Mouse (Mus musculus): ENCODE measurements around the gene Tomm22. TPM values are rescaled to one million over a fixed set of nuclear protein-coding genes. Genes with fewer than 3 reads are reported as not detected.
A peak's percentile ranks its signal among the peaks of the same experiment; 100 is the strongest.

Gene Tomm22
- polyA plus RNA-seq, 1 experiment from 2014 or later = 116 TPM

DNA sequence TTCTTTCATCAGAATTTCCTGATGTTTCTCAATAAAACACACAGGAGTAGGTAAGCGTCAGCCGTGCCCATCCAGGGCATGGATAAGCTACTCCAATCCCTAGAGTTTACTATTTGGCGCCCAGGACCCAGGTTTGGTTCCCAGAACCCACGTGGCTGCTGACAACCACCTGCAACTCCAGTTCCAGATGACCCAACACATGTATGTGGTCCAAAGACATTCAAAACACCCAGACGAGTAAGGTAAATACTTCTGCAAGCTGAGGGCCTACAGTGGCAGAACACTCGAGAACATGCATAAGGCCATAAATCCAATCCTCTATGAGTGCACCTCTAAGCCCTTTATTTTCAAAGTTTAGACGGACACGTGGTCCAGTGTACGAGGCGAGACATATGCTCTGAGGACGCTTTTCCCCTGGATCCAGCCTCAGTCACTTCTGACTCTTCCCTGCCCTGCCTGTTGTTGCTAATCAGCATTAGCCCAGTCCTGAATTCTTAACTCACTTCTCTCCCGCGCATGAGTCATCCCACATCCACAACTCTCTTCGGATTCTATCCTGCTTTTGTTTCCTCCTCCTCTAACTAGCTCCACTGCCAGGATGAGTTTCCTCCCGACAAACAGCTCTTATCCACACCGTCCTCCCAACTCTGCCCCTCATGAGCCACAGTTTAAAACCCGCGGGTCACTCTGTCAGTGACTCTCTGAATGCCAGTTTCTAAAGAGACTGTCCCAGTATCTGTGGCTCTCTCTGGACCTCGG lies 13.2 kb downstream of the Tomm22 start:
- Histone ChIP-seq H3K27ac (ENCODE audit: low read length) (peak overlapping the region; percentile 99), H3K4me3 (ENCODE audit: low read depth, low read length) (peak overlapping the region; percentile 92), H3K9me3 (replicated peaks; ENCODE audit: control insufficient read depth, low read length) (no peaks in the 10 kb centered on the region), H3K4me2 (ENCODE audit: low read depth, low read length) (peak overlapping the region; percentile 89), H3K27me3 (ENCODE audit: control insufficient read depth, insufficient read depth, low read depth, low read length) (no peaks in the 10 kb centered on the region), H3K36me3 (ENCODE audit: control insufficient read depth, insufficient read depth) (no peaks in the 10 kb centered on the region), H3K4me1 (ENCODE audit: control insufficient read depth, low read depth, low read length) (peaks cover 64% of the 10 kb centered on the region), H3K9ac (ENCODE audit: low read depth, low read length) (peak overlapping the region; percentile 98)
- no peak for ATAC-seq (ENCODE audit: low read depth)
- 49% methylated on average over 19 of the region's 19 CpGs for WGBS (ENCODE audit: insufficient replicate concordance)

DNA sequence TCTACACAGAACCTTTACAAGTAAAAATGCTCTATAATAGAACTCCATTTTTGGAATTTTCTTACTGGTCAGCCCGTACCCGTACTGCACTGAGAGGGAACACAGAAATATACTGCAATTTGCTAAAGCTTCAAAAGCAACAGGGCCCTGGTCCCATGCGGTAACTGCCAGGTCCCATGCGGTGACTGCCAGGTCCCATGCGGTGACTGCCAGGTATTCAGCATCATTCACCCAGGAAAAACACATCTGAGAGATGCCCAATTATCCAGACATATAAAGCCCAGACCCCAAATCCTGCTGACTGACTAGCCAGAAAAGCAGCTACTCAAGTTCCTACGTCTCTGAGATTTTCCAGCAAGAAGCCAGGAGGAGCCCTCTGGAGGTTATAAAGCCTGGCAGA lies 14.0 kb downstream of the Tomm22 start:
- Histone ChIP-seq H3K9ac (ENCODE audit: low read depth, low read length) (peak overlapping the region; percentile 98), H3K4me2 (ENCODE audit: low read depth, low read length) (peak overlapping the region; percentile 89), H3K4me3 (ENCODE audit: low read depth, low read length) (peak overlapping the region; percentile 92), H3K27me3 (ENCODE audit: control insufficient read depth, insufficient read depth, low read depth, low read length) (no peaks in the 10 kb centered on the region), H3K27ac (ENCODE audit: low read length) (peak overlapping the region; percentile 99), H3K4me1 (ENCODE audit: control insufficient read depth, low read depth, low read length) (peaks cover 70% of the 10 kb centered on the region), H3K9me3 (replicated peaks; ENCODE audit: control insufficient read depth, low read length) (no peaks in the 10 kb centered on the region), H3K36me3 (ENCODE audit: control insufficient read depth, insufficient read depth) (no peaks in the 10 kb centered on the region)
- ATAC-seq (ENCODE audit: low read depth) = no peak
- WGBS (ENCODE audit: insufficient replicate concordance) = 75% methylated on average over 6 of the region's 6 CpGs

DNA sequence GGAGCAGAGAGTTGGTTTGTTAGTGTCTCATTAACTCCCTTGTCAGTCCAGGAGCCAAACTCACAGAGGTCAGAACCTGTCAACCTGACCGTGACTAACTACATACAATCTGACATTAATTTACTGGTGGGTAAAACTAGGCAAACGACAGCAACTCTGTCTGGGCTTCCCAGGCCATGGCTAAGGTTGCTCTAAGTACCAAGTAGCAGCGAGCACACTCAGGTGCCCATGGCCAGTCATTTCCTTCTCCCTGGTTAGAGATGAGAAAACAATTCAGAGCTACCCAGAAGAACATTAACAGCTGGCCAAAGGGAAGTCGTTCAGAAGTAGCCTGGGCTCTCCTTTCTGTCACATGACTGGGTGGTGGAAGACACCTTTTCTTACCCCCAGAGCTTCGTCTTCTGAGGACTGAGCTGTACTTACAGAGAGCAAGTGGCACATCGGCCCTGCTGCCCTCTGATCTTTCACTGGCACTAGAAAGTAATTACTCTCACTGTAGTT lies 14.5 kb downstream of the Tomm22 start:
- no peak for ATAC-seq (ENCODE audit: low read depth)
- Histone ChIP-seq H3K4me3 (ENCODE audit: low read depth, low read length) (peak overlapping the region; percentile 92), H3K27me3 (ENCODE audit: control insufficient read depth, insufficient read depth, low read depth, low read length) (no peaks in the 10 kb centered on the region), H3K9me3 (replicated peaks; ENCODE audit: control insufficient read depth, low read length) (no peaks in the 10 kb centered on the region), H3K9ac (ENCODE audit: low read depth, low read length) (peak overlapping the region; percentile 98), H3K4me2 (ENCODE audit: low read depth, low read length) (peak overlapping the region; percentile 89), H3K4me1 (ENCODE audit: control insufficient read depth, low read depth, low read length) (peaks cover 73% of the 10 kb centered on the region), H3K36me3 (ENCODE audit: control insufficient read depth, insufficient read depth) (no peaks in the 10 kb centered on the region), H3K27ac (ENCODE audit: low read length) (peak overlapping the region; percentile 99)
- WGBS (ENCODE audit: insufficient replicate concordance) = 18% methylated on average over 6 of the region's 6 CpGs

DNA sequence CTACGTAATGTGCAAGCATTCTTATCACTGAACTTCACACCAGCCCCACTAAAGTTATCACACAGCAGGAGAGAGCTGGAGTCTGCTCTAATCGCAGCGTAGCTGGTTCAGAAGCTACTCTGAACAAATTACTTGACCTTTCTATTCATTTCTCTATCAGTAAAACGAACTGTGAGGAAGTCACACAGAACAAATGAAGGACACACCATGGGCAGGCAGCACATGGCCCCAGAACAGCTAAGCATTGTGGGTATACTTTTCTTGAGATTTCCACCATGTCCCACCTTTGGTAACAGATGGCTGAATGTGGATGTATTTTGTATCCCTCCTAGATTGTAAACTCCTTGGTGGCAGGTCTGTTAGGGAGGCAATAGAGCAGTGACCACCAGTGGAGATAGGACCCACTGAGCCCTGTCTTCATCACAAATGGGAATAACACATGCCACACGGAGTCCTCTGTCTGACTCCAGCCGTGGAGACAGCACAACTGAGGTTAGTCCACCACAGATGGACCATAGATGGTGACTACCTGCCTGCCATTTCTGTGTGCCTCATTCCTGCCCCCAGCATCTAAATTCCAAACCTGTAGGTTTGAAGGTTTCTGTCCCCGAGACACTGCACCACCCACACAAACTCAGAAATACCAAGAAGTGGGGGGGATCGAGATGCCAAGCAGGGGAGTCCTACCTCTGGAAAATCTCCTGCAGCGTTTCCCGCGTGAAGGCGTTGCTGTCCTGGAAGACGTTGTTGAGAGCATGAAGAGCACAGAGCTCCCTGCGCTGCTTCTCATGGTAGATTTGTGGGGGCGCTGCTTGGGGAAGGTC lies 15.6 kb downstream of the Tomm22 start:
- Histone ChIP-seq H3K36me3 (ENCODE audit: control insufficient read depth, insufficient read depth) (no peaks in the 10 kb centered on the region), H3K4me1 (ENCODE audit: control insufficient read depth, low read depth, low read length) (peaks cover 66% of the 10 kb centered on the region), H3K4me3 (ENCODE audit: low read depth, low read length) (peak overlapping the region; percentile 92), H3K4me2 (ENCODE audit: low read depth, low read length) (peak overlapping the region; percentile 89), H3K9me3 (replicated peaks; ENCODE audit: control insufficient read depth, low read length) (no peaks in the 10 kb centered on the region), H3K27ac (ENCODE audit: low read length) (peak overlapping the region; percentile 99), H3K27me3 (ENCODE audit: control insufficient read depth, insufficient read depth, low read depth, low read length) (no peaks in the 10 kb centered on the region), H3K9ac (ENCODE audit: low read depth, low read length) (peak overlapping the region; percentile 98)
- no peak for ATAC-seq (ENCODE audit: low read depth)
- WGBS (ENCODE audit: insufficient replicate concordance) = 4% methylated on average over 15 of the region's 15 CpGs

DNA sequence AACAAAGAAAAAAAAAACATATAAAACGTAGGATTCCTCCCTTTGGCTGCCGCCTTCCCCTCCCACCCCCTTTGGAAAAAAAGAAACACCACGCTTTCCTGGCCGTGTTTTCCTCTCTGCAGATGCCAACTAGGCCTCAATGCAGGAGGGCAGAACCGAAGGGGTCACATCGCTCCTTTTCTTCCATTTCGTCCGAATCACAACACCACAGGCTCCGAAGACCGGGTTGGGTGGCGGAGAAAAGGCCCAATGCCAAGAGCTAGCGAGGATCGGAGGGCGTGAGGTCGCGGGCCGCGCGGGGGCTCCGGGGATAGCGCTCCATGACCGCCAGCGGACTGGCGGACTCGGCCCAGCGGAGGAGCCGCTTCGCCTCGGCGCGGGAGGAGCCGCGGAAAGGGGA lies 16.5 kb downstream of the Tomm22 start:
- no peaks in the 10 kb centered on the region for H3K36me3 ChIP-seq (ENCODE audit: control insufficient read depth, insufficient read depth)
- H3K27ac ChIP-seq (ENCODE audit: low read length) = peak overlapping the region; percentile 99
- no peaks in the 10 kb centered on the region for H3K9me3 ChIP-seq (replicated peaks; ENCODE audit: control insufficient read depth, low read length)
- H3K27me3 ChIP-seq (ENCODE audit: control insufficient read depth, insufficient read depth, low read depth, low read length) = no peaks in the 10 kb centered on the region
- peak overlapping the region; percentile 92 for H3K4me3 ChIP-seq (ENCODE audit: low read depth, low read length)
- peaks cover 65% of the 10 kb centered on the region for H3K4me1 ChIP-seq (ENCODE audit: control insufficient read depth, low read depth, low read length)
- WGBS (ENCODE audit: insufficient replicate concordance) = under 1% methylated on average over 33 of the region's 33 CpGs
- peak overlapping the region; percentile 89 for H3K4me2 ChIP-seq (ENCODE audit: low read depth, low read length)
- H3K9ac ChIP-seq (ENCODE audit: low read depth, low read length) = peak overlapping the region; percentile 98
- no peak for ATAC-seq (ENCODE audit: low read depth)

DNA sequence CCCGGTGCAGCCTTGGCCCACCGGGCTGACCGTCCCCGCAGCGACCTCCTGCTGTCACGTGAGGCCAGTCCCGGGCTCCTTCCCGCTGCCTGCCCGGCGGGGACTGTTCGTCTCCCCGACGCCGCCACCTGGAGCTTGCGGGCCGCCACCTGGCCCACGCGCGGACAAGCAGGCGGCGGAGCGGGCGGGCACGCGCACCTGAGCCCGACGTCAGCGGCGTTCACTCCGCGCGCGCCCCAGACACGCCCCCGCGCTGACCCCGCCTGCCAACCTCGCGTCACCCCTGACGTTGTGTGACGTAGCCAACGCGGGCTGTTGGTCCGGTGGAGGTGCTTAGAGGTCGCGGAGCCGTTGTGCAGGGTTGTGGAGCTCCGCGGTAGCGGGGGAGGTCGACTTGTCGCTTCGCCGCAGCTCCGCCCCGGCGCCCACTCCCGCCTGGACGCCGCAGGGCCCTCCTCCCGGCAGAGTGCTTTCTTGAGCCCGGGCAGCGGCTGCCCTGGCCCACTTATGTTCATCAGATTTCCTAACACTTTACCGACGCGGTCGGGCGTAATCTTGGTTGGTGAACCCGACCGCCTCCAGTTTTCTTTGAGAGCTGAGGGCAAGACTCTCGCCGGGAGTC lies 17.1 kb downstream of the Tomm22 start, which contains the start of gene Josd1:
TSS of gene Josd1 (minus strand) at position 274 of the 622 bp plus-strand sequence.
- H3K27ac ChIP-seq (ENCODE audit: low read length) = peak within 1 kb of the TSS; percentile 99
- under 1% methylated on average over 68 of the region's 72 CpGs for WGBS (ENCODE audit: insufficient replicate concordance)

DNA sequence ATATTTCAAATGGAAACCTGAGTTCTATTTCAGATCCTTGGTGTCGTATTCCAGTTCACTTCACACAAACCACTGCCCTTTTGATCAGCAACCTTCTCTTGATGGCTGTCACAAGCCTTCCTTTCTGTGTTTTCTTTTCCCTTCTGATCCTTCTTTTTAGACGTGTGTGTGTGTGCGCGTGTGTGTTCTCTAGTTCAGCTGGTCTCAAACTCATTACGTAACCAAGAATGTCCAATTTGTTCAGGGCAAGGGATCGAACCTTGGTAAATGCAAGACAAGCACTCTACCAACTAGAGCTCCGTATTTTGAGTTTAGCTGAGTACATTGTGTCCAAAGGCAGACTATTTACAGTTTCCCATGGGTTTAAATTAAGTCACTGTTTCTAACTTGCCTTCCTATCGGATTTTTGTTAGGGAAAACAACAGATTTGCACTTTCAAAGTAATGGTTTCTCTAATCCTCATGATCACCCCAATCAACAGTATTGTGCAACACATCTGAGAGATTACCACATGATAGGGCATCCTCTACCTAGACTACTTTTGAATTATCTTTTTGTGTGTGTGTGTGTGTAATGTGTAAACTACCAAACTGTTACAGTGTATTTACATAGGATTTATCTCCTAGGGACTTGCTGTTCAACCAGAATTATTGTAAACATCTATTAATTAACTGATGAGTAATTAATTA lies 17.8 kb downstream of the Tomm22 start:
- Histone ChIP-seq H3K9ac (ENCODE audit: low read depth, low read length) (peak overlapping the region; percentile 98), H3K4me3 (ENCODE audit: low read depth, low read length) (peak overlapping the region; percentile 92), H3K27me3 (ENCODE audit: control insufficient read depth, insufficient read depth, low read depth, low read length) (no peaks in the 10 kb centered on the region), H3K27ac (ENCODE audit: low read length) (peak overlapping the region; percentile 99), H3K4me2 (ENCODE audit: low read depth, low read length) (peak overlapping the region; percentile 89), H3K36me3 (ENCODE audit: control insufficient read depth, insufficient read depth) (no peaks in the 10 kb centered on the region), H3K4me1 (ENCODE audit: control insufficient read depth, low read depth, low read length) (peaks cover 65% of the 10 kb centered on the region), H3K9me3 (replicated peaks; ENCODE audit: control insufficient read depth, low read length) (no peaks in the 10 kb centered on the region)
- WGBS (ENCODE audit: insufficient replicate concordance) = 7% methylated on average over 8 of the region's 8 CpGs
- ATAC-seq (ENCODE audit: low read depth) = no peak

More for the DNA sequence above, 17.1 kb downstream of the Tomm22 start, which contains the start of gene Josd1:
- H3K27me3 ChIP-seq (ENCODE audit: control insufficient read depth, insufficient read depth, low read depth, low read length) = no peaks in the 10 kb centered on the region
- H3K9me3 ChIP-seq (replicated peaks; ENCODE audit: control insufficient read depth, low read length) = no peaks in the 10 kb centered on the region
- ATAC-seq (ENCODE audit: low read depth) = peak; percentile 74
- no peaks in the 10 kb centered on the region for H3K36me3 ChIP-seq (ENCODE audit: control insufficient read depth, insufficient read depth)
- H3K4me2 ChIP-seq (ENCODE audit: low read depth, low read length) = peak within 1 kb of the TSS; percentile 89
- peak within 1 kb of the TSS; percentile 92 for H3K4me3 ChIP-seq (ENCODE audit: low read depth, low read length)
- H3K4me1 ChIP-seq (ENCODE audit: control insufficient read depth, low read depth, low read length) = peaks cover 65% of the 10 kb centered on the region
- H3K9ac ChIP-seq (ENCODE audit: low read depth, low read length) = peak within 1 kb of the TSS; percentile 98

DNA sequence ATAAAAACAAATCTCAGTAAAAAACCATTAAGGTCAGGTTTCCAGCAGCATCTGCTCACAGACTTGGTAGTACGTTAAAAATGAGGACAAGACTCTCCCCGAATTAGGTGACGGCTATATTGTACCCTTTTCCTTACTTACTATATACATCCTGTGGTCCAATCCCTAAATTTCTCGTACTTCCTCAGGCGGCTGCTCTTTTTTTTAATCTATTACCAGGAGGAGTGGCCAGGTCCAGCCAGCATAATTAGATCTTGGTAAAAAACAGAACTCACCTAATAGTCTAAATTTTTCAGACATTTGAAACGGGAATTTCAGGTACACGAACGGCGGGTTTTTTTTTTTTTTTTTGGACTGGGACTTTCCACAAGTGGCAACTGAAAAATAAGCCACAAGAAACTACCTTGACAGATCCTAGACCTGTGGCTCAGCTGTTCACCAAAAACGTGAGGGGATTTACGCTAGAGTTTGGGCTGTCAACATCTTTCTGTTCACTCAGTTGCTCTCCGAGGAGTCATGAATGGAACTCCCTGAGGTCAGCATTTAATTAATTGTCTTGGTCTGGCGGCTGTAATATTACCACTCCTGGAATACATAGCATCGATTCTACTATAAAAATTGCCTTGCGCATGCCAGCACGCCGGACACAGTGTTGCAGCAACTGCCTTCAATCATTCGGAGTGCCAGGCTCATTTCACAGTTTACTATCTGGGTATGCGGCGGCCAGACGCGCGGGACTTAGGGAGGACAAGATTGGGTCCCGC lies 19.2 kb downstream of the Tomm22 start:
- Histone ChIP-seq H3K9ac (ENCODE audit: low read depth, low read length) (peak overlapping the region; percentile 70), H3K27ac (ENCODE audit: low read length) (peak overlapping the region; percentile 93), H3K4me3 (ENCODE audit: low read depth, low read length) (peak overlapping the region; percentile 86), H3K4me2 (ENCODE audit: low read depth, low read length) (peak overlapping the region; percentile 95), H3K27me3 (ENCODE audit: control insufficient read depth, insufficient read depth, low read depth, low read length) (no peaks in the 10 kb centered on the region), H3K9me3 (replicated peaks; ENCODE audit: control insufficient read depth, low read length) (no peaks in the 10 kb centered on the region), H3K4me1 (ENCODE audit: control insufficient read depth, low read depth, low read length) (peaks cover 65% of the 10 kb centered on the region), H3K36me3 (ENCODE audit: control insufficient read depth, insufficient read depth) (no peaks in the 10 kb centered on the region)
- WGBS (ENCODE audit: insufficient replicate concordance) = 12% methylated on average over 24 of the region's 24 CpGs
- no peak for ATAC-seq (ENCODE audit: low read depth)

All from liver, embryonic 16.5 days (tissue).